Mouse (Mus musculus): ENCODE data around the gene Gm20518. TPM values are rescaled to one million over a fixed set of nuclear protein-coding genes. Genes with fewer than 3 reads are reported as not detected.

Gene Gm20518
- polyA plus RNA-seq, 1 experiment: 0.28 TPM

- no peak for TF ChIP-seq GATA1 (IDR thresholded peaks at IDR 0.05; ENCODE audit: low read length)
These were observed 84.1 kb downstream of the Gm20518 start for GRCm38 (mm10) chr16:17807192-17808009.

GRCm38 (mm10) chr16:17806581-17807191, 84.8 kb downstream of the Gm20518 start:
- TF ChIP-seq GATA1 (IDR thresholded peaks at IDR 0.05; ENCODE audit: low read length): no peak

DNA sequence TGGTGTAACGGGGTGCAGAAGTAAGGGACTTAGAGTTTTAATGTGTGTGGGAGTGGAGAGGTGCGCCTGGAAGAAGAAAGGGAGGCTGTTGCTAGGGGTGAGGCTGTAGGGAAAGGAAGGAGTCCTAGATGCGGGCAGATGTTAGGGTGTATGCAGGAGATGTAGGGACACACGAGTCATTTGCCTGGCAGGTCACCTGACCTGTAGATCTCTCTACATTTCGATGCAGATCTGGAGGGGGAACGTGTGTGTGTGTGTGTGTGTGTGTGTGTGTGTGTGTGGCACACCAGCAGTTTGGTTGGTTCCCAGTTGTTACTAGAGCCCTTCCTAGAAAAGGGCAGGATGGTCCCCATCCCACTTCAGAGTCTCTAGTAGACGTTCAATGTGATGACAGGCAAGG, 86.5 kb downstream of the Gm20518 start:
- no peak for TF ChIP-seq GATA1 (IDR thresholded peaks at IDR 0.05; ENCODE audit: low read length)

GRCm38 (mm10) chr16:17804449-17804912, 87.0 kb downstream of the Gm20518 start:
- TF ChIP-seq GATA1 (IDR thresholded peaks at IDR 0.05; ENCODE audit: low read length): no peak

DNA sequence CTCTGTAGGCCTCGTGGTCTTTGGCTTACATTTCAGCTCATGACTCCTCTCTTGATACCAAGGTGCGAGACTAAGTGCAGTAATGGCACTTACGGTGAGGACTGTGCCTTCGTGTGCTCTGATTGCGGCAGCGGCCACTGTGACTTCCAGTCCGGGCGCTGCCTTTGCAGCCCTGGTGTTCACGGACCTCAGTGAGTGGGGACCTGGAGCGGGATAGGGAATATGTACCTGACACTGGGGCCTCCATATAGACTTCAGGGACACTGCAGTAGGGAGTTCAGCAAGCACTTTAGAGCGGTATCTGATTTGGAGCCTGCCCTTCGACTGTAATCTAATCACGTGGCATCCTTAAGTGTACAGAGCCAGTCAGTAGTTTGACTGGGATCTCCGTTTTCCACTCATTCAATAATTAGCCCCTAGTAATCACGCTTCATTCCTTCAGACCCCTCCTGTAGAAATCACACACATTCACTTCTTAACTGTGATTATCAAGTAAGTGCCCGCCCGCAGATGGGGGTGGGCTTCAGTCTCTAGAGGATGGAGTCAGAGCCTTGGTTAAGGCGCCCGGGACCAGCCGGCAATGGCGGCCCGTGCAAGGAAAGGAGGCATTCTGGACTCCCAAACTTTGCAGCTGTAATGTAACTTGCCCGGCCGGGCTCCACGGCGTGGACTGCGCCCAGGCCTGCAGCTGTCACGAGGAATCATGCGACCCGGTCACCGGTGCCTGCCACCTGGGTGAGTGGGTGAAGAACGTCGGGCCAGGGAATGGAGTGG, 87.6 kb downstream of the Gm20518 start:
- TF ChIP-seq GATA1 (IDR thresholded peaks at IDR 0.05; ENCODE audit: low read length): no peak

DNA sequence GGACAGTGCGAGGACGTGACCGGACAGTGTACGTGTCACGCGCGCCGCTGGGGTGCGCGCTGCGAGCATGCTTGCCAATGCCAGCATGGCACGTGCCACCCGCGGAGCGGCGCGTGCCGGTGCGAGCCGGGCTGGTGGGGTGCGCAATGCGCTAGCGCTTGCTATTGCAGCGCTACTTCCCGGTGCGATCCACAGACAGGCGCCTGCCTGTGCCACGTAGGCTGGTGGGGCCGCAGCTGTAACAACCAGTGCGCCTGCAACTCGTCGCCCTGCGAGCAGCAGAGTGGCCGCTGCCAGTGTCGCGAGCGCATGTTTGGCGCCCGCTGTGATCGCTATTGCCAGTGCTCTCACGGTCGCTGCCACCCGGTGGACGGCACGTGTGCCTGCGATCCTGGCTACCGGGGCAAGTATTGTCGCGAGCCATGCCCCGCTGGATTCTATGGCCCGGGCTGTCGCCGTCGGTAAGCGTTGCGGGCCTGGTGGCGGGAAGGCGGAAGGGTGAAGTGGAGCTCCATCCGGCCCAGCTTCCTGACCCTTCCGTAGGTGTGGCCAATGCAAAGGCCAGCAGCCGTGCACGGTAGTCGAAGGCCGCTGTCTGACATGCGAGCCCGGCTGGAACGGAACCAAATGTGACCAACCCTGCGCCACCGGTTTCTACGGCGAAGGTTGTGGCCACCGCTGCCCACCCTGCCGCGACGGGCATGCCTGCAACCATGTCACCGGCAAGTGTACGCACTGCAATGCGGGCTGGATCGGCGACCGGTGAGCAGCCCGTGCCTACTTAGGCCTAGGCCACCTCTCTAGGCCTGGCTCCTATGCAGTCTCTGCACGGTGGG, 88.4 kb downstream of the Gm20518 start:
- TF ChIP-seq GATA1 (IDR thresholded peaks at IDR 0.05; ENCODE audit: low read length): no peak

- TF ChIP-seq GATA1 (IDR thresholded peaks at IDR 0.05; ENCODE audit: low read length): no peak
These were observed 89.0 kb downstream of the Gm20518 start for GRCm38 (mm10) chr16:17802456-17802838.

- TF ChIP-seq GATA1 (IDR thresholded peaks at IDR 0.05; ENCODE audit: low read length): no peak
These were observed 89.6 kb downstream of the Gm20518 start for GRCm38 (mm10) chr16:17801777-17802455.

GRCm38 (mm10) chr16:17799584-17799983, 91.9 kb downstream of the Gm20518 start:
- no peak for TF ChIP-seq GATA1 (IDR thresholded peaks at IDR 0.05; ENCODE audit: low read length)

DNA sequence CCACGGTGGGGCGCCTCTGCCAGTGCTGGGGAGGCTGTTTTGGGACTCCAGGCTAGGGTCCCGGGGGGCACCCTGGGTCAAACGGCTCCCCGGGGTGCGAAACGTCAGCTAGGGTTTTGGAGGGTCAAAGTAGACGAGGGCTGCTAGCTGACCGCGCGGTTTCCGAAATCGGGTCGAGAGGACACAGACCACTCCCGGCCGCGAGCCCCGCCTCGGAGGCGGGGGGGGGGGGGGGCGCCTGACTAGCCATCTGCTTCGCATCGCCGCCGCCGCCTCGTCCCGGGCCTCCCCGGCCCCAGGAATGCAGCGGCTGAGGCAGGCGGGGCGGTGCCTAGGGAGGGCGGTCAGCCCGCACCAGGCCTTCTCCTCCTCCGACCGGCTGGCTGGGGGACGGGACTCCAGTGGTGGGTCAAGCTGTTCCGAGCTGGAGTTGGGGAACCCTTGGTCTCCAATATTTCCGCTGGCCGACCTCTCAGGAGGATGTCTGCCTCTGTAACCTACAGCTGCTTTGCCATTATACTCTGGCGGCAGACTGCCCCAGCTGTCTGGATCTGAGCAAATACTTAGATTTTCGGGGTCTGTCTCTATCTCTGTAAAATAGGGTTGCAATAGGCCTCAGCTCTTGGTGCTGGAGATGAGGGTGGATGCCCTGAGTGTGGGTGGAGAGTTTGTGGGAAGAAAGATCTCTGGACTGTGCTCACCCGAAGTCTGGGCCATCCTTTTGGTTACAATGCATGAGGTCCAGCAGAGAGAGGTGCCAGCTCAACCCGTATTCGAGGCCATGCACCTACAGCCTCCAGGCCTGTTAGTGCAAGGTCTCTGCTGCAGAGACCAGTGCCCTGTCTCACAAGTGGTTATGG, 92.9 kb downstream of the Gm20518 start:
- no peak for TF ChIP-seq GATA1 (IDR thresholded peaks at IDR 0.05; ENCODE audit: low read length)

DNA sequence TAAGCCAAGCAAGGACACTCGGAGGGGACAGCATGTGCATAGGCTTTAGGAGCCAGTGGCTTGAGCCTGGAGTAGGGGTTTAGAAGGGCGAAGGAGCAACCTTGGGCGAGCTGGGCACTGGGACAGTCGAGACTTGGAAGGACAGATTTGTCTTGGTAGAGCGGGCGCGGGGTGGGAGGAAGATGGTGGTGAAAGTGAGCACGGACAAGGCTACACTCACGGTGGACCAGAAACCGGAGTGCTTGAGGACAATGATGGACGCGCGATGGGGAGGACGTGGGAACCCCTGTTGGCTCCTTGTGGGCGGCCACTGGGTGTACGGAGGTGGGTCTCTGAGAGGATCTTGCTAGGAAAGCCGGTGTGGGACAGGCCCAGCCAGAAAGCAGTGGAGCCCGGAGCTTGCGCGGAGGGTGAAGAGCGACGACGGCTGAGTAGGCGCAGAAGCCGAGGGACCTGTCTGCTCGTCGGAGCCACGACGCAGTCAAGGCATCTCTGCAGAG, 93.6 kb downstream of the Gm20518 start:
- no peak for TF ChIP-seq GATA1 (IDR thresholded peaks at IDR 0.05; ENCODE audit: low read length)

DNA sequence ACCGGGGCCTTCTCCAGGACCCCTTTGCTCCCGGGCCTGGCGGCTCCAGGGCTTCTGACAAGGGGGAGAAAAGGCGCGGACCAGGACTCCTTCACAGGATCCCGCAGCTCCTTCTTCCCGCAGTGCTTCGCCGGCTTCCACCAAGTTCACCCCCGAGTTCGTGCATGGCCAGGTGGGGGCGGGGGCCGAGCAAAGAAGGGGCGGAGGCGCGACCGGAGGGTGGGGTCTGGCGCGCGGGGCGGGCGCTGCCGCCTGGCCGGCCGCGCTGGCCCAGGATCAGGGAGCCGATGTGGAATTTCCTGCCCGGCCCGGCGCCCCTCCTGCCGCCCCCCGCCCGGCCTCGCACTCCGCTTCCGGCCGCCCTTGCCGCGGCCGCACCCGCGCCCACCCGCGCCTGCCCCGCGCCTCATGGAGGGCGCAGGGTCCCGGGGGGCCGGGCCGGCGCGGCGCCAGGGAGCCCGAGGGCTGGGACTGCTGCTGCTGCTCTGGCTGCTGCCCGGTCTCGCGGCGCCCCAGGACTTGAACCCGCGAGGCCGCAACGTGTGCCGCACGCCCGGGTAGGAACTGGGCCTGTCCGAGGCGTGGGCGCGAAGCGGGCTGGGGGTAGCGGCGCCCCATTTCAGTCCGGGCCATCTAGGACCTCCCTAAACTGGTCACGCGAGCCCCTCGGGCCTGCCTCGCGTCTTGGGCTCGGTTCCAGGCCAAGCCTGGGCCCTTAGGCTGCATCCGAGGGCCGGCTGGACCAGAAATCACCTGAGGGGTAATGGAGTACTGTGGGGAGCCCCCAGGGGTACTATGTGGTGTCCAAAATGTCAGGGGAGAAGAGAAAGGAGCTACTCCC, 94.3 kb downstream of the Gm20518 start, which contains the start of gene Scarf2:
TSS of gene Scarf2 (plus strand) at position 312 of the 841 bp plus-strand sequence.
- TF ChIP-seq GATA1 (IDR thresholded peaks at IDR 0.05; ENCODE audit: low read length): no peak

GRCm38 (mm10) chr16:17796519-17796918, 95.0 kb downstream of the Gm20518 start:
- TF ChIP-seq GATA1 (IDR thresholded peaks at IDR 0.05; ENCODE audit: low read length): no peak

Measured in G1E-ER4 (cell line).